Mouse (Mus musculus) intestine, embryonic 16.5 days (tissue): ENCODE results near the gene Pde4d. TPM values are rescaled to one million over a fixed set of nuclear protein-coding genes. Genes with fewer than 3 reads are reported as not detected.
A peak's percentile ranks its signal among the peaks of the same experiment; 100 is the strongest.

Experiments
- ATAC-seq: fragments of 200-750 bp; cut with Nextera tagmentation; 2 replicates; pipeline ENCODE4 v1.8.0; 2017; ENCODE audit warnings: moderate TSS enrichment, moderate library complexity
- H3K27ac ChIP-seq: fragments of 300-500 bp; sonication (generic); 2 replicates; pipeline ENCODE4 v1.5.1; 2014; ENCODE audit warnings: mild to moderate bottlenecking, low read length
- H3K27me3 ChIP-seq: fragments of 300-500 bp; sonication (generic); replicated peaks from 2 replicates; pipeline ENCODE4 v1.6.1; 2014; ENCODE audit warnings: low read length, control low read depth, mixed read lengths; ENCODE audit not compliant: control insufficient read depth, insufficient read depth
- H3K36me3 ChIP-seq: fragments of 300-500 bp; sonication (generic); 2 replicates; pipeline ENCODE4 v1.6.1; 2014; ENCODE audit warnings: low read length, control low read depth; ENCODE audit not compliant: control insufficient read depth, insufficient read depth
- H3K4me1 ChIP-seq: fragments of 300-500 bp; sonication (generic); 2 replicates; pipeline ENCODE4 v1.6.1; 2014; ENCODE audit warnings: low read length, control low read depth, mixed read lengths; ENCODE audit not compliant: control insufficient read depth, insufficient read depth
- H3K4me2 ChIP-seq: fragments of 300-500 bp; sonication (generic); 2 replicates; pipeline ENCODE4 v1.6.1; 2014; ENCODE audit warnings: low read depth, low read length, control low read depth
- H3K4me3 ChIP-seq: fragments of 300-500 bp; sonication (generic); 2 replicates; pipeline ENCODE4 v1.5.1; 2014; ENCODE audit warnings: mild to moderate bottlenecking, low read length
- H3K9ac ChIP-seq: fragments of 300-500 bp; sonication (generic); 2 replicates; pipeline ENCODE4 v1.6.1; 2014; ENCODE audit warnings: low read depth, low read length
- H3K9me3 ChIP-seq: fragments of 300-500 bp; sonication (generic); 2 replicates; pipeline ENCODE4 v1.6.1; 2016; ENCODE audit warnings: low read length, control low read depth; ENCODE audit not compliant: control insufficient read depth
- WGBS: fragments of 180-500 bp; shearing (Covaris S2); extraction: QIAGEN DNeasy Blood & Tissue Kit; methylation state at CpG from one replicate; pipeline ENCODE4 v1.1.7; 2014; 5-methylcytosine and 5-hydroxymethylcytosine counted together
- polyA plus RNA-seq: library from polyadenylated mRNA; unstranded; fragments of >200 nt; fragmentation: Nextera tagmentation; extraction: Ambion mirVana; gene quantifications from 2 replicates; pipeline ENCODE4 v1.2.1, GENCODE M21; 2015

The Pde4d gene
- polyA plus RNA-seq, 1 experiment from 2014 or later: 25.3 TPM

DNA sequence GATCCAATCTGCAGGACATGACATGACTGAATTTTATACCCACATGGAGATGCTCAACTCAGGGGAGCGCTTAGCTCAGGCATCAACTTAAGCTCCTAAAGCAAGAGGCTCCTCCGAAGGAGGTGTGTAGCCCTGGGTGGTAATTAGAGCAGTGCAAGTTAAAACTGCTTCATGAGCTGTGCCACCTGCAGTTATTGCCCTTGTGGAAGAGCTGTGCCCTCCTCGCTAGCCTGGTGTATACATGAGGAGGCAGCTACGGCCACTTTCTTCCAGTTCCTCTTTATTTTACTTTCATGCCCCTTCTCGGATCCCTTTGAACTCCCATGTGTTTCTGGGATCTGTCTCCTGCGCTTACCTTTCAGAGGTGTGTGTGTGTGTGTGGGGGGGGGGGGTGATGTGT, 1358.3 kb downstream of the Pde4d start:
- peak; percentile 40 for ATAC-seq
- 61% methylated on average over 6 of the region's 6 CpGs for WGBS
- Histone ChIP-seq H3K9me3 (no peaks in the 10 kb centered on the region), H3K27me3 (no peaks in the 10 kb centered on the region), H3K4me2 (no peak overlapping the region), H3K4me1 (peaks cover 9% of the 10 kb centered on the region), H3K4me3 (no peak overlapping the region), H3K9ac (no peak overlapping the region), H3K36me3 (no peaks in the 10 kb centered on the region), H3K27ac (peak overlapping the region; percentile 51)

DNA sequence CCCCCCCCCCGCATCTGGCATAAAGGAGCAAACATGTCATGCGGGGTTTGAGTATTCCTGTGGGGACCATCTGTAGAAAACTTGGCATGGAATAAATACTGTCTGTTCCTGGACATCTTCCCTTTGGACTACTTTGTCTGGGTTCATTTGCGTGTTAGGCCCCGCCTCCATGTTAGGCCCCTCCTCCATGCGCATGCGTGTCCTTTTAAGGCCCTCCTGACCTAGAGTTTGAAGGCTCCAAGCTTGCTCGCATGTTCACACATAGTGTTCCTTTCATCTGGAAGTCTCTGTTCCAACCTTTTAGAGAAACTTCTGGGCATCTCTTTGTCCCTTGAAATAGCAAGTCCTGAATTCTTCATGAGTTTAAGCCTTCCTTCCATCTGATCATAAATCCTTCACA, 1359.2 kb downstream of the Pde4d start:
- H3K4me3 ChIP-seq: no peak overlapping the region
- WGBS: 81% methylated on average over 6 of the region's 7 CpGs
- no peaks in the 10 kb centered on the region for H3K9me3 ChIP-seq

DNA sequence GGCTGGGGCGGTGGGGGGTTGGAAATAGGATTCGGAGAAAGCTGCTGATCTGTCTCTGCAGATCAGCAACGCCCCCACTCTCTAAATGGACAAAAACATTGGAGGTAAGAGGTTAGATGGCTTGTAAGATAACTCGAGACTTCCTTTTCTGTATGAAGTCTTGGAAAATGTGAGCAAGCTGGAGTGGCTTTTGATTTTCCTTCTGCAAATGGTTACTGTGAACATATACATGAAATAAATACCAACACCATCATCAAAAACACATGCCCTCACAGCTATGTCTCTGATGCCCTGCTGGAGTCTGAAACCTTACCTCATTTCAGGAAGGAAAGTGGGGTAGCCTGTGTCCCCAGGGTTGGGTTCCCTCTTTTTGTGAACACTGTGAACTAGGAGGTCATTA, 1359.9 kb downstream of the Pde4d start:
- peaks cover 9% of the 10 kb centered on the region for H3K4me1 ChIP-seq
- no peak overlapping the region for H3K4me3 ChIP-seq
- H3K27ac ChIP-seq: no peak overlapping the region
- H3K9ac ChIP-seq: no peak overlapping the region
- WGBS: 81% methylated on average over 4 of the region's 4 CpGs
- H3K36me3 ChIP-seq: no peaks in the 10 kb centered on the region
- no peak overlapping the region for H3K4me2 ChIP-seq
- no peak for ATAC-seq
- H3K9me3 ChIP-seq: no peaks in the 10 kb centered on the region
- no peaks in the 10 kb centered on the region for H3K27me3 ChIP-seq

More for the DNA sequence above, 1359.2 kb downstream of the Pde4d start:
- Histone ChIP-seq H3K27ac (no peak overlapping the region), H3K27me3 (no peaks in the 10 kb centered on the region), H3K4me1 (peaks cover 9% of the 10 kb centered on the region), H3K36me3 (no peaks in the 10 kb centered on the region), H3K4me2 (no peak overlapping the region), H3K9ac (no peak overlapping the region)
- ATAC-seq: no peak

DNA sequence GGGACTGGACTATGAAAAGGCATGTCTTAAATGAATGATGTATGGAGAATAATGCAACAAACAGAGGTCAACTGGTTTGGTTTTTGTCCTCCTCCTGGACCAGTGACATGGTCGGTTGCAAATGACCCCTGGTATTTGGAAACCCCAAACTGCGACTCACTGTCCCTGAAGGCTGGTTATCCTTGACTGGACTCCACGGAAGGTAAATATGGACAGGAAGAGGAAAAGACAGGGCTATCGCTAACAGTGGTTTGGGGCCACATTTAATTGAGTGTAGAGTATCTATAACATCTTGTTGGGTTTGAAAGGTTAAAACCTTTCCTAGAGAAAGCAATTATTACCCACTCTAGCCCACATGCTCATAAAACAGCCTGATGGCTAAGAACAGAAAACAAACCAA, 1364.2 kb downstream of the Pde4d start:
- Histone ChIP-seq H3K4me1 (no peaks in the 10 kb centered on the region), H3K27ac (no peak overlapping the region), H3K9ac (no peak overlapping the region), H3K4me3 (no peak overlapping the region), H3K27me3 (no peaks in the 10 kb centered on the region), H3K4me2 (no peak overlapping the region), H3K9me3 (no peaks in the 10 kb centered on the region), H3K36me3 (no peaks in the 10 kb centered on the region)
- 83% methylated on average over 4 of the region's 4 CpGs for WGBS
- no peak for ATAC-seq

DNA sequence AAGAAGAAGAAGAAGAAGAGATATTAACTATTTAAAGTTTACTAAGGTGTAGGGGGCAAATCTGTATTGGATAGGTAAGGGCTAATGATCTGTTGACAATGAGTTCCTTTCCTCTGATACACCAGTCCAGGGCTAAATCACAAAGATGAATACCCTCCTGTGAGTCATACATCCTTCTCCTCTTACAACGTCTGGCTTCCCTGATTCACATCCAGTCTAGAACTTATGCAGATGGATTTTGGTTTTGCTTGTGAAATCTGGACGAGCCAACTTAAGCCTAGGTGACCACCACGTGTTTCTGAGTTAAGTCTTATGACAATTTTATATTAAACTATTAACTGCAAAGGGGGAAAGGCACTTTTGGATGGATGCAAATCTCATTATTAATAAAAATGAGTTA, 1369.3 kb downstream of the Pde4d start:
- H3K27ac ChIP-seq: no peak overlapping the region
- H3K9me3 ChIP-seq: no peaks in the 10 kb centered on the region
- no peak overlapping the region for H3K4me2 ChIP-seq
- peaks cover 22% of the 10 kb centered on the region for H3K4me1 ChIP-seq
- H3K36me3 ChIP-seq: no peaks in the 10 kb centered on the region
- H3K4me3 ChIP-seq: no peak overlapping the region
- H3K27me3 ChIP-seq: no peaks in the 10 kb centered on the region
- ATAC-seq: no peak
- H3K9ac ChIP-seq: no peak overlapping the region
- 74% methylated on average over 3 of the region's 3 CpGs for whole genome bisulfite sequencing

DNA sequence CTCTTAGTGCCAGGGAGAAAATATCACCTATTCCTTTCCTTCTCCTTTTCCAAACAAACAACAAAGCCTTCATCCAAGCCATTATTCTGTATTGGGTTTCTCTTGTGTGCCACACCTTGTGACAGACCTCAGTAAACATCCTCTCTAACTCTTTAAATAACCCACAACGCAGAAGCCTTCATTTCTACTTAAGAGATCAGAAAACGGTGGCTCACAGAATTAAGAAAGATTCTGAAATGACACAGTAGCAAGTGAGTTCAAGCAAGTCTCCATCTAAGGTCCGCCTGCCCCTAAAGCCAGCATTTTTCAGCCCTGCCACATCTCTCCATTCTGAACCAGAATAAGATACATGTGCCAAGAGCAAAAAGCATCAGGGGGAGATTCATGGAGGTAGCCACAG, 1370.4 kb downstream of the Pde4d start:
- H3K27ac ChIP-seq: no peak overlapping the region
- ATAC-seq: no peak

DNA sequence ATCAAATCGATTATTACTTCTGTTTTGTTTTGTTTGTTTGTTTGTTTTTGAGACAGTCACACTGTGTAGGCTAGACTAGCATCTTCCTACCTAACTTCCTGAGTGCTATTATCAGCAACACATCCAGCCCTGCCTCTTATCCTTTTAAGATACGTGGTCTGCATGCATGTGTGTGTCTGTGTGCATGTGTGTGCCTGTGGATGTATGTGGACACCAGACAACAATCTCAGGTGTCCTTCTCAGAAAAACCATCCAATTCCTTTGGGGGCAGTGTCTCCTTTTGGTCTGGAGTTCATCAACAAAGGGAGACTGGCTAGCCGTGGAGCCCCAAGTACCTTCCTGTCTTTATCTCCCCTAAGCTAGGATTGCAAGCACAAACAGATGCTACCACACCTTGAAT, 1371.1 kb downstream of the Pde4d start:
- no peaks in the 10 kb centered on the region for H3K9me3 ChIP-seq
- no peak for ATAC-seq
- no peak overlapping the region for H3K4me2 ChIP-seq
- no peak overlapping the region for H3K4me3 ChIP-seq
- H3K27ac ChIP-seq: peak overlapping the region; percentile 91; the same call in 1 of the 2 replicates
- H3K4me1 ChIP-seq: peaks cover 22% of the 10 kb centered on the region
- H3K27me3 ChIP-seq: no peaks in the 10 kb centered on the region
- WGBS: 59% methylated on average over 3 of the region's 3 CpGs
- H3K9ac ChIP-seq: no peak overlapping the region
- no peaks in the 10 kb centered on the region for H3K36me3 ChIP-seq

More for the DNA sequence above, 1370.4 kb downstream of the Pde4d start:
- H3K9me3 ChIP-seq: no peaks in the 10 kb centered on the region
- H3K27me3 ChIP-seq: no peaks in the 10 kb centered on the region
- no peak overlapping the region for H3K9ac ChIP-seq
- H3K4me3 ChIP-seq: no peak overlapping the region
- 46% methylated on average over 3 of the region's 3 CpGs for WGBS
- H3K4me2 ChIP-seq: no peak overlapping the region
- no peaks in the 10 kb centered on the region for H3K36me3 ChIP-seq
- H3K4me1 ChIP-seq: peaks cover 22% of the 10 kb centered on the region

DNA sequence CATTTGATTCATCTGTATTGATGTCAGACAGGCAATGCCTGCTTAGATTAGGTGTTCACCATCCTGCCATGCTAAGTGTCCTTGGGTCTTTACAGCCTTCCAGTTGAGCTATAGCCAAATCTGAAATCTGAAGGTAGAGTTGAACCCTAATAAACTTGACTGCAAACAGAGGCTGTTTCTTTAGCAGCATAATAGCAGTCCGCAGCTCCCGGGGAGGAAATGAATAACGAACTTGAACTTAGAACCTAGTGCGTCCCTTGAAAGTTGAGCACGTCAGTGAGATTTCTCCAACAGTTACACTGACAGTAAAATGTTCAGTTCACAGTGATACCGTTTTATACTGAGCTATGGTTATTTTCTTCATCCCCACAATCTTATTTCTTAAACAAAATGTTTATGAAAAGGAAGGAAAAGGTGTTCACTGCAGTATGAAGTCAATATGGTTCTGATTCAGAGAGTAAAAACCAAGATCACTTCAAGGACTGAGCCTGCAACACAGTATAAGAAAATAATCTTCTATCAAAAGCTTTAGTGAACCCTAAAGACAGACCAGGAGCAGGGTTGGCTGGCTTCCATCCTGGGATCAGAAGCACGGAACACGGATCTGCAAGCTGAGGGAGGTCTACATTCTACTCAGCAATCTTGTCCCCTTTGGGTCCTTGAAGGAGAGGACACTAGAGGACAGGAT, 1372.1 kb downstream of the Pde4d start:
- H3K4me2 ChIP-seq: peak overlapping the region; percentile 56
- H3K27ac ChIP-seq: peak overlapping the region; percentile 91
- peak overlapping the region; percentile 60 for H3K9ac ChIP-seq
- peak; percentile 80 for ATAC-seq
- no peaks in the 10 kb centered on the region for H3K36me3 ChIP-seq
- peak overlapping the region; percentile 28 for H3K4me3 ChIP-seq
- peaks cover 22% of the 10 kb centered on the region for H3K4me1 ChIP-seq
- H3K27me3 ChIP-seq: no peaks in the 10 kb centered on the region
- 3% methylated on average over 8 of the region's 8 CpGs for WGBS
- H3K9me3 ChIP-seq: no peaks in the 10 kb centered on the region

DNA sequence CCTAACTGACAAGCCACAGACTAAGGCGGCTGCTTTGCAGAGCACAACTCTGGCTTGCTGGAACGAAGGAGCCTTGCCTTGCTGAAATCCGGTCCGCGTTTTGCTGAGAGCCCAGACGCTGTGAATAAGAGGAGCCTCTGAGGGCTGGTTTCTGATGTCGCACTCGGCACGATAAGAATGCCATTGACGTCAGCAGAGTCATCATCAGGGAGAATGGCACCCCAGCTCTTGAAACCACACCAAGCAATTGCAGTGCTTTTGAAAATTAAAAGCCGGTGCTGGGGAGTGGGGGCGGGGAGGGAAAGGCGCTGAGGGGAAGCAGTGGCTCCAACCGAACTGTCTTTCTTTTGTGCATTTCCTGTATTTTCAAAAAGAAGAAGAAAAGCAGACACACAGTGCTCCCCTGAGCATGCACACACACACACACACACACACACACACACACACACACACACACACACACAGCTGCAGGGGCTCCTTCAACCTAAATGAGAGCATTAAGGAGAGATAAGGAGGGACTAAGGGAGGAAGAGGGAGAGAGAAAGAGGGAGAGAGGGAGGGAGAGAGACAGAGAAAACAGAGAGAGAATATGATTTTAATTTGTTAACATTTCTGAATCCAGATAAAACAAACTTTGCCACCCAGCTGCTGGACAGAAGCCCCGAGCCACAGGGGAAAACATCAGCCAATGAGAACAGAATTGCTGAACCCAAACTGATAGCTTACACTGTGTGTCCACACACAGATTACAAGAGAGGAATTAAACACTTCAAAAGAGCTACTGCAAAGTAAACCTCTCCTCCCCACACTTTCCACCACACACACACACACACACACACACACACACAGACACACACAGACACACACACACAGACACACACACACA, 1372.9 kb downstream of the Pde4d start:
- Histone ChIP-seq H3K9me3 (no peaks in the 10 kb centered on the region), H3K9ac (peak overlapping the region; percentile 60), H3K4me2 (peak overlapping the region; percentile 56), H3K27ac (peak overlapping the region; percentile 91), H3K4me1 (peaks cover 22% of the 10 kb centered on the region), H3K4me3 (peak overlapping the region; percentile 28), H3K27me3 (no peaks in the 10 kb centered on the region), H3K36me3 (no peaks in the 10 kb centered on the region)
- WGBS: under 1% methylated on average over 15 of the region's 15 CpGs
- ATAC-seq: peak; percentile 95
